Mouse (Mus musculus): ENCODE results near the gene Cacna1h.

Cacna1h gene

GRCm38 (mm10) chr17:25445841-25446240 is 12.3 kb upstream of the Cacna1h start:
- DNase-seq (ENCODE audit: low spot score in 2 of 2) = no peak

GRCm38 (mm10) chr17:25445074-25445473 is 11.5 kb upstream of the Cacna1h start:
- DNase-seq (ENCODE audit: low spot score in 2 of 2) = no peak

- peak; percentile 39 to 40 for DNase-seq (ENCODE audit: low spot score in 2 of 2)
Observed at GRCm38 (mm10) chr17:25442889-25443288, 9.3 kb upstream of the Cacna1h start.

- DNase-seq (ENCODE audit: low spot score in 2 of 2) = no peak
Observed at GRCm38 (mm10) chr17:25441417-25441816, 7.8 kb upstream of the Cacna1h start.

- DNase-seq (ENCODE audit: low spot score in 2 of 2) = no peak
Observed at GRCm38 (mm10) chr17:25433223-25433616, 363 bp downstream of the Cacna1h start.

- DNase-seq (ENCODE audit: low spot score in 2 of 2) = no peak
Observed at GRCm38 (mm10) chr17:25432433-25433181, 976 bp downstream of the Cacna1h start.

- DNase-seq (ENCODE audit: low spot score in 2 of 2) = no peak
Observed at GRCm38 (mm10) chr17:25430534-25430933, 3.0 kb downstream of the Cacna1h start.

- DNase-seq (ENCODE audit: low spot score in 2 of 2) = no peak
Observed at GRCm38 (mm10) chr17:25429886-25430285, 3.7 kb downstream of the Cacna1h start.

- no peak for DNase-seq (ENCODE audit: low spot score in 2 of 2)
Observed at GRCm38 (mm10) chr17:25429240-25429639, 4.3 kb downstream of the Cacna1h start.

GRCm38 (mm10) chr17:25427441-25427840 is 6.1 kb downstream of the Cacna1h start:
- no peak for DNase-seq (ENCODE audit: low spot score in 2 of 2)

GRCm38 (mm10) chr17:25425996-25426395 is 7.6 kb downstream of the Cacna1h start:
- DNase-seq (ENCODE audit: low spot score in 2 of 2) = no peak

GRCm38 (mm10) chr17:25424526-25425080 is 9.0 kb downstream of the Cacna1h start:
- DNase-seq (ENCODE audit: low spot score in 2 of 2) = no peak

GRCm38 (mm10) chr17:25420998-25421397 is 12.6 kb downstream of the Cacna1h start:
- no peak for DNase-seq (ENCODE audit: low spot score in 2 of 2)

- DNase-seq (ENCODE audit: low spot score in 2 of 2) = no peak
Observed at GRCm38 (mm10) chr17:25418926-25419325, 14.7 kb downstream of the Cacna1h start.

- DNase-seq (ENCODE audit: low spot score in 2 of 2) = no peak
Observed at GRCm38 (mm10) chr17:25417990-25418389, 15.6 kb downstream of the Cacna1h start.

- no peak for DNase-seq (ENCODE audit: low spot score in 2 of 2)
Observed at GRCm38 (mm10) chr17:25416219-25416618, 17.4 kb downstream of the Cacna1h start.

GRCm38 (mm10) chr17:25415421-25415913 is 18.1 kb downstream of the Cacna1h start:
- DNase-seq (ENCODE audit: low spot score in 2 of 2) = no peak

GRCm38 (mm10) chr17:25414917-25415316 is 18.7 kb downstream of the Cacna1h start:
- no peak for DNase-seq (ENCODE audit: low spot score in 2 of 2)

- DNase-seq (ENCODE audit: low spot score in 2 of 2) = no peak
Observed at GRCm38 (mm10) chr17:25414209-25414608, 19.4 kb downstream of the Cacna1h start.

- DNase-seq (ENCODE audit: low spot score in 2 of 2) = no peak
Observed at GRCm38 (mm10) chr17:25411251-25411650, 22.3 kb downstream of the Cacna1h start.

- no peak for DNase-seq (ENCODE audit: low spot score in 2 of 2)
Observed at GRCm38 (mm10) chr17:25410786-25411185, 22.8 kb downstream of the Cacna1h start.

GRCm38 (mm10) chr17:25410180-25410579 is 23.4 kb downstream of the Cacna1h start:
- no peak for DNase-seq (ENCODE audit: low spot score in 2 of 2)

GRCm38 (mm10) chr17:25409621-25410020 is 24.0 kb downstream of the Cacna1h start:
- DNase-seq (ENCODE audit: low spot score in 2 of 2) = no peak
